In the genomic region with DNA sequence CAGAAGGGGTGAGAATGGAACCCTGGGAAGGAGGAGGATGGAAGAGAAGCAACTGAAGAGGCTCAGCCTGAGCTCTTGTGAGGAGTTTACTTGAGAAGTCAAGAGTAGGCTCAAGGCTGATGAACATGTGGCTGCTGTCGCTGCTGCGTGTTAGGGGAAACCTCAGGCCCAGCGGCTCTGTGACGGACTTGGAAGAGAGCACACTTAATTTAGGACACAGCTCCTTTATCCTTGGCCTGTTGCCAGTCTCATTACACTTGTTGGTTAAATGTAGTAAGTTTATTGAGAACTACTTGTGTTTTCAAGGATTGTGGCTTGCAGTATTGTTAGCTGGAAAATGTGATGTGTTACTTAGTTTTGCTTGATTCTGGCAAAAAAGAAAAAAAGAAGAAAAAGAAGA, we compare ENCODE assay signal across 27 mouse cellular contexts. TPM values are rescaled to one million over a fixed set of nuclear protein-coding genes. Genes with fewer than 3 reads are reported as not detected.
DNase-seq lines count a peak whose midpoint lies in the region; ATAC-seq and TF ChIP-seq lines count a peak whose summit lies in the region.
"Had no signal": no experiment of that assay in that cellular context is flagged by ENCODE, and none has a peak within 500 bp of the region (broad histone marks: within the 10 kb centered on the region; RNA-seq: fewer than 3 reads in every experiment).

No protein-coding gene starts in this region.

- no peak for TF ChIP-seq CTCF in layer of hippocampus, adult 2 months (conservative IDR thresholded peaks at IDR 0.05)
- no peak for TF ChIP-seq CTCF in midbrain, postnatal 0 days (IDR thresholded peaks at IDR 0.05)

- ATAC-seq in frontal cortex, adult (ENCODE audit: low TSS enrichment): peak; percentile 27; the same call in 1 of the 2 replicates
- no peak for ATAC-seq in midbrain, postnatal 0 days (ENCODE audit: low FRiP score)
- no peak for ATAC-seq in midbrain, embryonic 15.5 days (replicated peaks)
- ATAC-seq: forebrain, embryonic 14.5 days; intestine, embryonic 16.5 days; liver, embryonic 12.5 days; liver, postnatal 0 days; lung, postnatal 0 days had no signal

- H3K27ac ChIP-seq in layer of hippocampus, adult 2 months: peak overlapping the region; percentile 40; the same call in 1 of the 2 replicates
- no peak overlapping the region for H3K27ac ChIP-seq in midbrain, postnatal 0 days (ENCODE audit: low read depth, low read length)
- H3K27ac ChIP-seq in midbrain, embryonic 15.5 days: no peak overlapping the region
- H3K27ac ChIP-seq: embryonic facial prominence, embryonic 15.5 days; gastrocnemius, adult 2 months; hindbrain, embryonic 12.5 days; left cerebral cortex, adult 2 months; limb, embryonic 13.5 days; liver, embryonic 12.5 days; macrophage; neural tube, embryonic 15.5 days had no signal

- H3K27me3 ChIP-seq in midbrain, postnatal 0 days (ENCODE audit: insufficient read depth, low read length): no peaks in the 10 kb centered on the region
- H3K27me3 ChIP-seq in midbrain, embryonic 15.5 days (replicated peaks): no peaks in the 10 kb centered on the region
- H3K27me3 ChIP-seq: embryonic facial prominence, embryonic 15.5 days; hindbrain, embryonic 12.5 days; limb, embryonic 13.5 days; liver, embryonic 12.5 days; neural tube, embryonic 15.5 days had no signal

- no peaks in the 10 kb centered on the region for H3K4me1 ChIP-seq in midbrain, postnatal 0 days (ENCODE audit: insufficient read depth, low read length)
- no peaks in the 10 kb centered on the region for H3K4me1 ChIP-seq in midbrain, embryonic 15.5 days
- H3K4me1 ChIP-seq: embryonic facial prominence, embryonic 15.5 days; hindbrain, embryonic 12.5 days; limb, embryonic 13.5 days; liver, embryonic 12.5 days; neural tube, embryonic 15.5 days had no signal

- DNase-seq in frontal cortex, postnatal 36 days (ENCODE audit: low spot score in 2 of 2): no peak
- no peak for DNase-seq in layer of hippocampus, adult 2 months (ENCODE audit: low spot score in 2 of 2)
- DNase-seq in layer of hippocampus, postnatal 36 days: no peak
- DNase-seq in midbrain, postnatal 0 days (ENCODE audit: low spot score): peak; percentile 9
- DNase-seq in right cerebral cortex, adult 2 months (ENCODE audit: low spot score in 2 of 2): no peak
- DNase-seq: adrenal gland, postnatal 25 days; cerebellum, adult 18-20 months; cerebellum, postnatal 10 days; gastrocnemius, adult 2 months; gastrocnemius, postnatal 36 days; kidney, adult 9 months; kidney, postnatal 14 days; liver, postnatal 0 days; thymus, adult 2 months; thymus, postnatal 36 days had no signal

- H3K4me3 ChIP-seq in layer of hippocampus, adult 2 months: no peak overlapping the region
- H3K4me3 ChIP-seq in midbrain, postnatal 0 days (ENCODE audit: low read depth, low read length): no peak overlapping the region
- H3K4me3 ChIP-seq in midbrain, embryonic 15.5 days: no peak overlapping the region
- H3K4me3 ChIP-seq: embryonic facial prominence, embryonic 15.5 days; gastrocnemius, adult 2 months; hindbrain, embryonic 12.5 days; left cerebral cortex, adult 2 months; limb, embryonic 13.5 days; liver, embryonic 12.5 days; neural tube, embryonic 15.5 days had no signal

- peaks cover 56% of the 10 kb centered on the region for H3K36me3 ChIP-seq in midbrain, postnatal 0 days (ENCODE audit: insufficient read depth, low read length)
- H3K36me3 ChIP-seq in midbrain, embryonic 15.5 days (replicated peaks): peaks cover 64% of the 10 kb centered on the region

- H3K4me2 ChIP-seq in midbrain, postnatal 0 days (ENCODE audit: low read depth, low read length, poor library complexity, severe bottlenecking): no peak overlapping the region
- no peak overlapping the region for H3K4me2 ChIP-seq in midbrain, embryonic 15.5 days
- H3K4me2 ChIP-seq: embryonic facial prominence, embryonic 15.5 days; hindbrain, embryonic 12.5 days; limb, embryonic 13.5 days; liver, embryonic 12.5 days; neural tube, embryonic 15.5 days had no signal

- no peaks in the 10 kb centered on the region for H3K9me3 ChIP-seq in midbrain, postnatal 0 days (ENCODE audit: low read length)
- H3K9me3 ChIP-seq in midbrain, embryonic 15.5 days: no peaks in the 10 kb centered on the region
- H3K9me3 ChIP-seq: embryonic facial prominence, embryonic 15.5 days; hindbrain, embryonic 12.5 days; limb, embryonic 13.5 days; liver, embryonic 12.5 days; neural tube, embryonic 15.5 days had no signal

- WGBS in midbrain, postnatal 0 days: 63% methylated on average over 4 of the region's 4 CpGs
- WGBS in midbrain, embryonic 15.5 days: 68% methylated on average over 4 of the region's 4 CpGs

- no peak overlapping the region for H3K9ac ChIP-seq in midbrain, postnatal 0 days (replicated peaks; ENCODE audit: low read length, poor library complexity, severe bottlenecking)
- H3K9ac ChIP-seq in midbrain, embryonic 15.5 days: no peak overlapping the region
- H3K9ac ChIP-seq: embryonic facial prominence, embryonic 15.5 days; hindbrain, embryonic 12.5 days; limb, embryonic 13.5 days; liver, embryonic 12.5 days; liver, postnatal 0 days; neural tube, embryonic 15.5 days had no signal

RNA-seq across cellular contexts. Expression of a gene that starts 13.7 kb away (rescaled TPM):
- under 1 TPM; 0.15 to 0.20 TPM for total RNA-seq in layer of hippocampus, adult 2 months (2021)
- total RNA-seq in layer of hippocampus, postnatal 36 days (2021): under 1 TPM; 0.15 to 0.18 TPM
- 0.05 TPM in 1 of 2 replicates, not detected in the other for total RNA-seq in midbrain, postnatal 0 days (2014; rRNA removed)
- polyA plus RNA-seq in midbrain, postnatal 0 days (2015; fragmentation: Nextera tagmentation; extraction: Ambion mirVana): 0.09 and 0.10 TPM in 2 replicates
- 0.15 and 0.27 TPM in 2 replicates for polyA plus RNA-seq in midbrain, embryonic 15.5 days (2015; fragmentation: Nextera tagmentation; extraction: Ambion mirVana)
- total RNA-seq: left cerebral cortex, adult 2 months had no signal

RNA-seq across cellular contexts. Expression of a gene that starts 29.1 kb away (rescaled TPM):
- total RNA-seq in layer of hippocampus, adult 2 months (2021): 10 to 100 TPM; 10.6 to 11.8 TPM
- total RNA-seq in layer of hippocampus, postnatal 36 days (2021): 10 to 100 TPM; 10.3 to 10.9 TPM
- 7.2 and 11.7 TPM in 2 replicates for total RNA-seq in midbrain, postnatal 0 days (2014; rRNA removed)
- polyA plus RNA-seq in midbrain, postnatal 0 days (2015; fragmentation: Nextera tagmentation; extraction: Ambion mirVana): 6.1 and 7.9 TPM in 2 replicates
- polyA plus RNA-seq in midbrain, embryonic 15.5 days (2015; fragmentation: Nextera tagmentation; extraction: Ambion mirVana): 10.9 and 12.7 TPM in 2 replicates

RNA-seq across cellular contexts. Expression of a gene that starts 57.9 kb away (rescaled TPM):
- 100 to 1,000 TPM; 173 to 177 TPM for total RNA-seq in layer of hippocampus, adult 2 months (2021)
- 100 to 1,000 TPM; 157 to 161 TPM for total RNA-seq in layer of hippocampus, postnatal 36 days (2021)
- 26.7 and 28.6 TPM in 2 replicates for total RNA-seq in midbrain, postnatal 0 days (2014; rRNA removed)
- polyA plus RNA-seq in midbrain, postnatal 0 days (2015; fragmentation: Nextera tagmentation; extraction: Ambion mirVana): 27.7 and 30.2 TPM in 2 replicates
- polyA plus RNA-seq in midbrain, embryonic 15.5 days (2015; fragmentation: Nextera tagmentation; extraction: Ambion mirVana): 29.8 and 30.6 TPM in 2 replicates
- polyA plus RNA-seq: macrophage had no signal
